Mouse (Mus musculus) lung, postnatal 0 days (tissue): ENCODE data around the gene Pitpnc1.
A peak's percentile ranks its signal among the peaks of the same experiment; 100 is the strongest.

ENCODE experiments used
- CTCF ChIP-seq: IDR thresholded peaks from 2 replicates; pipeline ENCODE4 v1.5.1; 2016; ENCODE audit warnings: antibody characterized with exemption, mild to moderate bottlenecking
- EP300 ChIP-seq: IDR thresholded peaks from 2 replicates; pipeline ENCODE4 v1.6.1; 2016; ENCODE audit warnings: antibody characterized with exemption, mild to moderate bottlenecking, control low read depth

- peak; percentile 27; the same call in 1 of the 2 replicates for TF ChIP-seq CTCF
- no peak for TF ChIP-seq EP300
Observed at GRCm38 (mm10) chr11:107502801-107503200, 32.3 kb upstream of the Pitpnc1 start.
